Mouse (Mus musculus): Measurements from ENCODE around the gene Npb. TPM values are rescaled to one million over a fixed set of nuclear protein-coding genes. Genes with fewer than 3 reads are reported as not detected.

Npb gene
- total RNA-seq, 1 experiment, result 0.94 TPM

- Histone ChIP-seq H3K9ac (ENCODE audit: insufficient read depth, low read depth, low read length, poor library complexity, severe bottlenecking) (no peak overlapping the region), H3K27ac (ENCODE audit: insufficient read depth, low read depth, low read length, poor library complexity, severe bottlenecking) (no peak overlapping the region), H3K9me3 (ENCODE audit: control insufficient read depth, insufficient read depth, low read depth, low read length) (no peaks in the 10 kb centered on the region), H3K4me1 (ENCODE audit: control insufficient read depth in 2 of 2, insufficient read depth in 2 of 2, low read length in 2 of 2, poor library complexity in 1 of 2) (no peaks in the 10 kb centered on the region), H3K4me3 (ENCODE audit: insufficient read depth in 1 of 2, low read depth in 1 of 2, low read length in 2 of 2, poor library complexity in 1 of 2, severe bottlenecking in 1 of 2) (no peak overlapping the region), H3K36me3 (ENCODE audit: control insufficient read depth, insufficient read depth, low read length, poor library complexity, severe bottlenecking) (peaks cover 75% of the 10 kb centered on the region)
- DNase-seq (ENCODE audit: low read depth, low spot score), result no peak
- TF ChIP-seq MAFK (IDR thresholded peaks at IDR 0.05; ENCODE audit: insufficient read depth, low read depth, low read length) (peak; percentile 88), CHD2 (IDR thresholded peaks at IDR 0.05; ENCODE audit: low read depth, low read length) (no peak)
- in situ Hi-C loops (cut with MboI; ENCODE audit: low sequenced_read_pairs in 2 of 2, unreplicated experiment in 2 of 2), result no loop called here
These were observed 43.2 kb upstream of the Npb start for GRCm38 (mm10) chr11:120565114-120565513.

- H3K9ac ChIP-seq (ENCODE audit: insufficient read depth, low read depth, low read length, poor library complexity, severe bottlenecking), result no peak overlapping the region
- in situ Hi-C loops (cut with MboI; ENCODE audit: low sequenced_read_pairs in 2 of 2, unreplicated experiment in 2 of 2), result no loop called here
These were observed 40.0 kb upstream of the Npb start for GRCm38 (mm10) chr11:120568324-120568723.

GRCm38 (mm10) chr11:120571122-120571521, 37.2 kb upstream of the Npb start:
- H3K4me3 ChIP-seq (ENCODE audit: insufficient read depth in 1 of 2, low read depth in 1 of 2, low read length in 2 of 2, poor library complexity in 1 of 2, severe bottlenecking in 1 of 2), result peak overlapping the region in 1 of 2 experiments; percentile 85; a peak in 1 of 4 replicates
- peaks cover 1 to 5% of the 10 kb centered on the region in 2 experiments; a peak in 2 of 4 replicates for H3K4me1 ChIP-seq (ENCODE audit: control insufficient read depth in 2 of 2, insufficient read depth in 2 of 2, low read length in 2 of 2, poor library complexity in 1 of 2)
- no peak overlapping the region for H3K27ac ChIP-seq (ENCODE audit: insufficient read depth, low read depth, low read length, poor library complexity, severe bottlenecking)
- no peak for TF ChIP-seq MAFK (IDR thresholded peaks at IDR 0.05; ENCODE audit: insufficient read depth, low read depth, low read length)
- no peak for TF ChIP-seq HCFC1 (IDR thresholded peaks at IDR 0.05; ENCODE audit: borderline replicate concordance, insufficient read depth, low read length)
- TF ChIP-seq ZNF384 (IDR thresholded peaks at IDR 0.05; ENCODE audit: low read depth, low read length), result no peak
- TF ChIP-seq ZC3H11A (IDR thresholded peaks at IDR 0.05; ENCODE audit: borderline replicate concordance, low read depth, low read length), result no peak
- TF ChIP-seq CHD2 (IDR thresholded peaks at IDR 0.05; ENCODE audit: low read depth, low read length), result no peak
- in situ Hi-C loops (cut with MboI; ENCODE audit: low sequenced_read_pairs in 2 of 2, unreplicated experiment in 2 of 2), result no loop called here
- peak overlapping the region; percentile 87; the same call in 1 of the 2 replicates for H3K9ac ChIP-seq (ENCODE audit: insufficient read depth, low read depth, low read length, poor library complexity, severe bottlenecking)
- H3K36me3 ChIP-seq (ENCODE audit: control insufficient read depth, insufficient read depth, low read length, poor library complexity, severe bottlenecking), result peaks cover 39% of the 10 kb centered on the region
- no peaks in the 10 kb centered on the region for H3K9me3 ChIP-seq (ENCODE audit: control insufficient read depth, insufficient read depth, low read depth, low read length)
- no peak for DNase-seq (ENCODE audit: low read depth, low spot score)

More at GRCm38 (mm10) chr11:120568324-120568723, 40.0 kb upstream of the Npb start:
- peak; percentile 82 for TF ChIP-seq MAFK (IDR thresholded peaks at IDR 0.05; ENCODE audit: insufficient read depth, low read depth, low read length)
- TF ChIP-seq HCFC1 (IDR thresholded peaks at IDR 0.05; ENCODE audit: borderline replicate concordance, insufficient read depth, low read length), result no peak
- no peak for TF ChIP-seq ZC3H11A (IDR thresholded peaks at IDR 0.05; ENCODE audit: borderline replicate concordance, low read depth, low read length)
- TF ChIP-seq CHD2 (IDR thresholded peaks at IDR 0.05; ENCODE audit: low read depth, low read length), result no peak
- TF ChIP-seq ZNF384 (IDR thresholded peaks at IDR 0.05; ENCODE audit: low read depth, low read length), result no peak
- H3K4me3 ChIP-seq (ENCODE audit: insufficient read depth in 1 of 2, low read depth in 1 of 2, low read length in 2 of 2, poor library complexity in 1 of 2, severe bottlenecking in 1 of 2), result no peak overlapping the region
- H3K9me3 ChIP-seq (ENCODE audit: control insufficient read depth, insufficient read depth, low read depth, low read length), result no peaks in the 10 kb centered on the region
- H3K4me1 ChIP-seq (ENCODE audit: control insufficient read depth in 2 of 2, insufficient read depth in 2 of 2, low read length in 2 of 2, poor library complexity in 1 of 2), result peaks cover 1 to 5% of the 10 kb centered on the region in 2 experiments; a peak in 2 of 4 replicates
- DNase-seq (ENCODE audit: low read depth, low spot score), result no peak
- H3K27ac ChIP-seq (ENCODE audit: insufficient read depth, low read depth, low read length, poor library complexity, severe bottlenecking), result no peak overlapping the region
- H3K36me3 ChIP-seq (ENCODE audit: control insufficient read depth, insufficient read depth, low read length, poor library complexity, severe bottlenecking), result peaks cover 59% of the 10 kb centered on the region

- TF ChIP-seq ZC3H11A (IDR thresholded peaks at IDR 0.05; ENCODE audit: borderline replicate concordance, low read depth, low read length), result no peak
- TF ChIP-seq CHD2 (IDR thresholded peaks at IDR 0.05; ENCODE audit: low read depth, low read length), result no peak
- TF ChIP-seq MAFK (IDR thresholded peaks at IDR 0.05; ENCODE audit: insufficient read depth, low read depth, low read length), result no peak
- TF ChIP-seq HCFC1 (IDR thresholded peaks at IDR 0.05; ENCODE audit: borderline replicate concordance, insufficient read depth, low read length), result no peak
- no peak for TF ChIP-seq ZNF384 (IDR thresholded peaks at IDR 0.05; ENCODE audit: low read depth, low read length)
- in situ Hi-C loops (cut with MboI; ENCODE audit: low sequenced_read_pairs in 2 of 2, unreplicated experiment in 2 of 2), result no loop called here
- Histone ChIP-seq H3K36me3 (ENCODE audit: control insufficient read depth, insufficient read depth, low read length, poor library complexity, severe bottlenecking) (peaks cover 34% of the 10 kb centered on the region), H3K9me3 (ENCODE audit: control insufficient read depth, insufficient read depth, low read depth, low read length) (no peaks in the 10 kb centered on the region), H3K4me1 (ENCODE audit: control insufficient read depth in 2 of 2, insufficient read depth in 2 of 2, low read length in 2 of 2, poor library complexity in 1 of 2) (peaks cover 1 to 5% of the 10 kb centered on the region in 2 experiments; a peak in 2 of 4 replicates), H3K9ac (ENCODE audit: insufficient read depth, low read depth, low read length, poor library complexity, severe bottlenecking) (peak overlapping the region; percentile 87), H3K4me3 (ENCODE audit: insufficient read depth in 1 of 2, low read depth in 1 of 2, low read length in 2 of 2, poor library complexity in 1 of 2, severe bottlenecking in 1 of 2) (peak overlapping the region; percentile 76 to 85), H3K27ac (ENCODE audit: insufficient read depth, low read depth, low read length, poor library complexity, severe bottlenecking) (no peak overlapping the region)
- DNase-seq (ENCODE audit: low read depth, low spot score), result no peak
These were observed 36.4 kb upstream of the Npb start for GRCm38 (mm10) chr11:120571754-120572416.
